Mouse (Mus musculus): ENCODE data around the gene Zdhhc21.

DNA sequence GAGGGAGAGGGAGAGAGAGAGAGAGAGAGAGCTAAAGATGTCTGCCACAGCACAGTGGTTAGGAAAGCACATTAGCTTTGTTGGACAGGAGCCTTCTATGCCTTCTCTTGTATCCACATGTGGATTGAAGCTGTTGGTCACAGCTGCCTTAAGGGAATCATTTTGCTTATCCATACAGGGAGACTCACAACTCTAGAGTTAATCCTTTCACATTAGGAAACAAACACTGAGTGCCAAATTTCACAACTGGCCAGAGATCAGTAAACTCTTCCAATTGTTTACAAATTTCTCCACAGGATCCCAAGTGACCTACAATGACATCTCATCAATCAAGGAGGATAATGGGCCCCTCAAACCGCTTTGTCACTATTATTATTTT is 25.8 kb upstream of the Zdhhc21 start:
- TF ChIP-seq CTCF (IDR thresholded peaks at IDR 0.05; ENCODE audit: low read depth, low read length) (no peak), POLR2A (IDR thresholded peaks at IDR 0.05; ENCODE audit: extremely low read depth, insufficient read depth, low read length) (no peak)
